Mouse (Mus musculus): ENCODE results near the gene Lrig2. TPM values are rescaled to one million over a fixed set of nuclear protein-coding genes. Genes with fewer than 3 reads are reported as not detected.

The Lrig2 gene
- polyA plus RNA-seq, 2 experiments, result 15.0 to 20.2 TPM

- Histone ChIP-seq H3K4me1 (ENCODE audit: control insufficient read depth, insufficient read depth, low read length) (no peaks in the 10 kb centered on the region), H3K36me3 (ENCODE audit: control insufficient read depth, insufficient read depth, low read length) (no peaks in the 10 kb centered on the region), H3K4me2 (replicated peaks; ENCODE audit: low read depth, low read length, severe bottlenecking) (no peak overlapping the region), H3K27me3 (ENCODE audit: control insufficient read depth, insufficient read depth, low read length) (no peaks in the 10 kb centered on the region), H3K4me3 (replicated peaks; ENCODE audit: low read length) (no peak overlapping the region), H3K9me3 (ENCODE audit: control insufficient read depth, low read length) (no peaks in the 10 kb centered on the region), H3K9ac (ENCODE audit: low read depth, low read length, severe bottlenecking) (no peak overlapping the region), H3K27ac (replicated peaks; ENCODE audit: low read depth, low read length) (no peak overlapping the region)
- 54% methylated on average over 6 of the region's 6 CpGs for WGBS
- no peak for ATAC-seq (ENCODE audit: low FRiP score, low read depth)
- TF ChIP-seq POLR2A (IDR thresholded peaks at IDR 0.05; ENCODE audit: borderline replicate concordance, extremely low read depth, insufficient read depth, insufficient read length), result no peak
- DNase-seq (ENCODE audit: low spot score), result no peak
Observed at GRCm38 (mm10) chr3:104518931-104519330, 7.2 kb upstream of the Lrig2 start.

DNA sequence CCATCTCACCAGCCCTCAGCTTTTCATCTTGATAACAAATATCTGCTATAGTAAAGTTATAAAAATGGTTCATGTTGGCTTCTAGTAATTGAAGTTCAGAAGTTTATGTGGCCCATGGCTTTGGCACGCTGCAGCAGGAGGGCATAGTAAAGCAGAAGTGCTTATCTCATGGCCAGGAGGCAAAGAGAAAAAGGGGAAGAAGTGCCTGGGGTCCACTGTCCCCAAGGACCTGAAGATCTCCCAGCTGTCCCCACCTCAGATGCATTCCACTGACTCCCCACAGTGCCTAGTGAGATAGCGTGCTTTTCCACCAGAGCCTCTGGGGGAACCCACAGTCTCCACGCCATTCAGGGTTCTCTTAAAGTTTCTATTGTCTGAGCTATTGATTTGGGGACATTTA lies 6.7 kb upstream of the Lrig2 start:
- Histone ChIP-seq H3K27ac (replicated peaks; ENCODE audit: low read depth, low read length) (no peak overlapping the region), H3K4me3 (replicated peaks; ENCODE audit: low read length) (no peak overlapping the region), H3K36me3 (ENCODE audit: control insufficient read depth, insufficient read depth, low read length) (no peaks in the 10 kb centered on the region), H3K4me1 (ENCODE audit: control insufficient read depth, insufficient read depth, low read length) (no peaks in the 10 kb centered on the region), H3K27me3 (ENCODE audit: control insufficient read depth, insufficient read depth, low read length) (no peaks in the 10 kb centered on the region), H3K9ac (ENCODE audit: low read depth, low read length, severe bottlenecking) (no peak overlapping the region), H3K4me2 (replicated peaks; ENCODE audit: low read depth, low read length, severe bottlenecking) (no peak overlapping the region), H3K9me3 (ENCODE audit: control insufficient read depth, low read length) (no peaks in the 10 kb centered on the region)
- no peak for TF ChIP-seq POLR2A (IDR thresholded peaks at IDR 0.05; ENCODE audit: borderline replicate concordance, extremely low read depth, insufficient read depth, insufficient read length)
- ATAC-seq (ENCODE audit: low FRiP score, low read depth) (no peak), DNase-seq (ENCODE audit: low spot score) (no peak)
- 79% methylated on average over 3 of the region's 3 CpGs for WGBS

GRCm38 (mm10) chr3:104517161-104517560 lies 5.4 kb upstream of the Lrig2 start:
- H3K27ac ChIP-seq (replicated peaks; ENCODE audit: low read depth, low read length), result no peak overlapping the region
- no peak for DNase-seq (ENCODE audit: low spot score)
- TF ChIP-seq POLR2A (IDR thresholded peaks at IDR 0.05; ENCODE audit: borderline replicate concordance, extremely low read depth, insufficient read depth, insufficient read length), result no peak
- H3K4me3 ChIP-seq (replicated peaks; ENCODE audit: low read length), result no peak overlapping the region
- WGBS, result 88% methylated on average over 5 of the region's 5 CpGs
- H3K4me1 ChIP-seq (ENCODE audit: control insufficient read depth, insufficient read depth, low read length), result peaks cover 4% of the 10 kb centered on the region; the same call in 1 of the 2 replicates
- no peaks in the 10 kb centered on the region for H3K9me3 ChIP-seq (ENCODE audit: control insufficient read depth, low read length)
- H3K36me3 ChIP-seq (ENCODE audit: control insufficient read depth, insufficient read depth, low read length), result no peaks in the 10 kb centered on the region
- H3K4me2 ChIP-seq (replicated peaks; ENCODE audit: low read depth, low read length, severe bottlenecking), result no peak overlapping the region
- no peaks in the 10 kb centered on the region for H3K27me3 ChIP-seq (ENCODE audit: control insufficient read depth, insufficient read depth, low read length)
- ATAC-seq (ENCODE audit: low FRiP score, low read depth), result no peak
- H3K9ac ChIP-seq (ENCODE audit: low read depth, low read length, severe bottlenecking), result no peak overlapping the region

DNA sequence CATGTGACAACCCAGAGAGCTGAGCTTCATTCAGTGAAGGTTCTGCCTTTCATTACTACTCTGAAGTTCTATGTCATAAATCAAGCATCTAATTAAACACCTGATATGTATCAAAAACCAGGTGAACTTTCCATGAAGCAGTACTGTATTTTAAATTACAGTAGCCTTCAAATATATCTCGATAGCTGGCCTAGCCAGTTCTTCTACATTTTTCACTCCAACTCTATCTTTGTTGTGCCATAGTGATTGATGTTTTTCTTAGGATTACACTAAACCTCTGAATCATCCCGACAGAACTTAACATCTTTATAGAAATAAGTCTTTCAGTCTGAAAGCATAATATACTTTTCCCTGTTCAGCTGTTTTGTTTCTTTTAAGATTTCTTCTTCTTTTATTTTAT lies 2.8 kb upstream of the Lrig2 start:
- Histone ChIP-seq H3K4me1 (ENCODE audit: control insufficient read depth, insufficient read depth, low read length) (peaks cover 9% of the 10 kb centered on the region; the same call in 1 of the 2 replicates), H3K9me3 (ENCODE audit: control insufficient read depth, low read length) (no peaks in the 10 kb centered on the region), H3K4me2 (replicated peaks; ENCODE audit: low read depth, low read length, severe bottlenecking) (no peak overlapping the region), H3K27me3 (ENCODE audit: control insufficient read depth, insufficient read depth, low read length) (no peaks in the 10 kb centered on the region), H3K36me3 (ENCODE audit: control insufficient read depth, insufficient read depth, low read length) (no peaks in the 10 kb centered on the region), H3K4me3 (replicated peaks; ENCODE audit: low read length) (no peak overlapping the region), H3K9ac (ENCODE audit: low read depth, low read length, severe bottlenecking) (no peak overlapping the region), H3K27ac (replicated peaks; ENCODE audit: low read depth, low read length) (no peak overlapping the region)
- DNase-seq (ENCODE audit: low spot score), result peak; percentile 45
- 74% methylated on average over 2 of the region's 2 CpGs for WGBS
- no peak for ATAC-seq (ENCODE audit: low FRiP score, low read depth)
- TF ChIP-seq POLR2A (IDR thresholded peaks at IDR 0.05; ENCODE audit: borderline replicate concordance, extremely low read depth, insufficient read depth, insufficient read length), result no peak

GRCm38 (mm10) chr3:104512424-104512748 lies 668 bp upstream of the Lrig2 start:
- 22% methylated on average over 5 of the region's 5 CpGs for WGBS
- H3K36me3 ChIP-seq (ENCODE audit: control insufficient read depth, insufficient read depth, low read length), result no peaks in the 10 kb centered on the region

More at GRCm38 (mm10) chr3:104512424-104512748, 668 bp upstream of the Lrig2 start:
- no peaks in the 10 kb centered on the region for H3K27me3 ChIP-seq (ENCODE audit: control insufficient read depth, insufficient read depth, low read length)
- H3K4me3 ChIP-seq (replicated peaks; ENCODE audit: low read length), result peak overlapping the region; percentile 88
- 0 out of 2 replicates have a peak overlapping the region, but pooled peaks have one; percentile 73 for H3K27ac ChIP-seq (replicated peaks; ENCODE audit: low read depth, low read length)
- ATAC-seq (ENCODE audit: low FRiP score, low read depth) (no peak), DNase-seq (ENCODE audit: low spot score) (no peak)
- TF ChIP-seq POLR2A (IDR thresholded peaks at IDR 0.05; ENCODE audit: borderline replicate concordance, extremely low read depth, insufficient read depth, insufficient read length), result no peak
- H3K9ac ChIP-seq (ENCODE audit: low read depth, low read length, severe bottlenecking), result peak overlapping the region; percentile 80
- peak overlapping the region; percentile 68 for H3K4me2 ChIP-seq (replicated peaks; ENCODE audit: low read depth, low read length, severe bottlenecking)
- peaks cover 13% of the 10 kb centered on the region; the same call in 1 of the 2 replicates for H3K4me1 ChIP-seq (ENCODE audit: control insufficient read depth, insufficient read depth, low read length)
- no peaks in the 10 kb centered on the region for H3K9me3 ChIP-seq (ENCODE audit: control insufficient read depth, low read length)

Data from limb, embryonic 14.5 days (tissue).